Mouse (Mus musculus): ENCODE results near the gene Stx7.
"Not testable (repeated sequence)": the region's sequence is repeated elsewhere in the genome, so short reads cannot be mapped to it uniquely, and the experiment has no call there.

The Stx7 gene

GRCm38 (mm10) chr10:24149135-24149781 lies at the start of gene Stx7:
Gene Stx7 (plus strand): TSS chr10:24149302.
- peak; percentile 90 for DNase-seq (ENCODE audit: low read depth, low spot score)

- not testable (repeated sequence) for DNase-seq (ENCODE audit: low read depth, low spot score)
Observed at GRCm38 (mm10) chr10:24101812-24102211, 47.3 kb upstream of the Stx7 start, which contains the start of gene Taar8c. Gene Taar8c (minus strand): TSS chr10:24101912.

GRCm38 (mm10) chr10:24103299-24103698 lies 45.8 kb upstream of the Stx7 start:
- not testable (repeated sequence) for DNase-seq (ENCODE audit: low read depth, low spot score)

- no peak for DNase-seq (ENCODE audit: low read depth, low spot score)
Observed at GRCm38 (mm10) chr10:24107747-24108146, 41.4 kb upstream of the Stx7 start.

- DNase-seq (ENCODE audit: low read depth, low spot score), result no peak
Observed at GRCm38 (mm10) chr10:24108236-24108635, 40.9 kb upstream of the Stx7 start.

GRCm38 (mm10) chr10:24109434-24109833 lies 39.7 kb upstream of the Stx7 start, which contains the start of gene Taar9:
Gene Taar9 (minus strand): TSS chr10:24109534.
- DNase-seq (ENCODE audit: low read depth, low spot score), result not testable (repeated sequence)

- DNase-seq (ENCODE audit: low read depth, low spot score), result peak; percentile 54
Observed at GRCm38 (mm10) chr10:24111116-24111778, 37.9 kb upstream of the Stx7 start.

GRCm38 (mm10) chr10:24131451-24132262 lies 17.4 kb upstream of the Stx7 start:
- DNase-seq (ENCODE audit: low read depth, low spot score), result peak; percentile 82

GRCm38 (mm10) chr10:24132273-24132672 lies 16.8 kb upstream of the Stx7 start:
- no peak for DNase-seq (ENCODE audit: low read depth, low spot score)

- DNase-seq (ENCODE audit: low read depth, low spot score), result no peak
Observed at GRCm38 (mm10) chr10:24133132-24133531, 16.0 kb upstream of the Stx7 start.

GRCm38 (mm10) chr10:24134071-24134645 lies 14.9 kb upstream of the Stx7 start:
- DNase-seq (ENCODE audit: low read depth, low spot score), result no peak

- DNase-seq (ENCODE audit: low read depth, low spot score), result no peak
Observed at GRCm38 (mm10) chr10:24138623-24139261, 10.4 kb upstream of the Stx7 start.

GRCm38 (mm10) chr10:24142735-24143134 lies 6.4 kb upstream of the Stx7 start:
- no peak for DNase-seq (ENCODE audit: low read depth, low spot score)

- DNase-seq (ENCODE audit: low read depth, low spot score), result no peak
Observed at GRCm38 (mm10) chr10:24150086-24150485, 984 bp downstream of the Stx7 start.

GRCm38 (mm10) chr10:24158470-24159254 lies 9.6 kb downstream of the Stx7 start:
- DNase-seq (ENCODE audit: low read depth, low spot score), result no peak

- no peak for DNase-seq (ENCODE audit: low read depth, low spot score)
Observed at GRCm38 (mm10) chr10:24159575-24159974, 10.5 kb downstream of the Stx7 start.

- DNase-seq (ENCODE audit: low read depth, low spot score), result no peak
Observed at GRCm38 (mm10) chr10:24160349-24160748, 11.2 kb downstream of the Stx7 start.

- DNase-seq (ENCODE audit: low read depth, low spot score), result no peak
Observed at GRCm38 (mm10) chr10:24164137-24164908, 15.2 kb downstream of the Stx7 start.

- DNase-seq (ENCODE audit: low read depth, low spot score), result no peak
Observed at GRCm38 (mm10) chr10:24164909-24165304, 15.8 kb downstream of the Stx7 start.

GRCm38 (mm10) chr10:24165526-24166055 lies 16.5 kb downstream of the Stx7 start:
- DNase-seq (ENCODE audit: low read depth, low spot score), result no peak

All from forelimb bud, embryonic 11.5 days (tissue).